Mouse (Mus musculus) left cerebral cortex, postnatal 4 days (tissue): ENCODE measurements around the gene Hspb7. TPM values are rescaled to one million over a fixed set of nuclear protein-coding genes. Genes with fewer than 3 reads are reported as not detected.
A peak's percentile ranks its signal among the peaks of the same experiment; 100 is the strongest.

ENCODE experiments used
- DNase-seq: peaks from one replicate; pipeline ENCODE4 v3.0.0-alpha.2; 2022
- intact Hi-C: fragments of 180-260 bp; cut with DNase I; formaldehyde crosslinking; loops from one replicate; pipeline ENCODE4 v1.15.1; 2025
- total RNA-seq, 2 experiments: library from RNA; stranded (reverse); gene quantifications; 2 replicates each; pipeline ENCODE4 v1.2.3; 2021

Hspb7 gene
- total RNA-seq, 2 experiments from 2014 or later: not detected

DNA sequence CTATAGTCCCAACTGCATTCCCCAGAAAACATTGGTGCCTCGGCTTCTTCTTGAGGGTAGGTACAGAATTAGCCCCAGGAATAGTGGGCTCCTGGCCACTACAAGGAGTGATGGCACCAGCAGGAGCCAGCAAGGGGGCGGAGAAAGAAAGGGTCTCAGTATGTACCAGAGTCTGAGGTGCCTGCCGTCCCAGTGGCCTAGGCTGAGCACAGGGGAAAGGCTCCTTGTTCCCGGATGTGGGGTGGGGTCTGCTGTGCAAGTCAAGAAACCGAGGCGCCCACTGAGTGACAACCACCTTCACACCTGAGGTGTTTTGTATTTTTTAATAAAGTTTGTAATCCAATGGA lies 47.0 kb downstream of the Hspb7 start:
- no peak for DNase-seq
- intact Hi-C loops: no loop called here

DNA sequence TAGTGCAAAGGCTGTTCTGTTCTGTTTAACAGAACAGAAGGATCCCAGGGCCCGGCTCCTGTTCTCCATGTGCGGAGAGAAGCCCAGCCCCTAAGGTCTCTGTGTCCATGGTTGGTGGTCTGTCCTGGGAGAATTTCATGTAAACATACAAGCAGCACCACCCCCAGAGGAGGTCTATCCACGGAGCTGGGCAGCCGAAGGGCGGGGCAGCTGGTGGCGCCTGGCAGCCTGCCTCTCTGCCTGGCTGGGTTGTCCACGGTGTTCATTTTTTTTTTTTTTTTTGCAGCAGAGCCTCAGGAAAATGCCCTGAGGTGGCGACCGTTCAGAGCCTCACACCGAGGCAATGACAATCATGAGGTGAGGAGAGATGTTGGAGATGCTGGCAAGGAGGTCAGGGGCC lies 48.0 kb downstream of the Hspb7 start:
- intact Hi-C loops: no loop called here
- DNase-seq: peak; percentile 61

DNA sequence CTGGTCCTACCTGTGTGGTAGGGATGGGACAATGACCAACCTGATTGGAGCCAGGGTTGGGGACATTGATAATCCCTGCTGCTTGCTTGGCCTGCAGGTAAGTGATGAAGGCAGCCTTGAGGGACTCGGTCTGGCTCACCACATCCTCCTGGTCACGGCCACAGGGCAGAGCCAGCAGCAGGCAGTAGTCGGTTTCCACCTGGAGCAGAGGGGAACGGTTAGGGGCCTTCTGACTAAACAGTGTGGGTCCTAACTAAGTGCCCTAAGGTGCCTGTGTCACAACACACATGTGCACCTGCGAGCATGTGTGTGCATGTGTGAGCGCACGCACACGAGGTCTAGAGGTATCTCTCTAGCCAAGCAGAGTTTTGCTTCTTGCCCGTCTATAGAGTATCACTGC lies 48.8 kb downstream of the Hspb7 start:
- intact Hi-C loops: no loop called here
- no peak for DNase-seq

DNA sequence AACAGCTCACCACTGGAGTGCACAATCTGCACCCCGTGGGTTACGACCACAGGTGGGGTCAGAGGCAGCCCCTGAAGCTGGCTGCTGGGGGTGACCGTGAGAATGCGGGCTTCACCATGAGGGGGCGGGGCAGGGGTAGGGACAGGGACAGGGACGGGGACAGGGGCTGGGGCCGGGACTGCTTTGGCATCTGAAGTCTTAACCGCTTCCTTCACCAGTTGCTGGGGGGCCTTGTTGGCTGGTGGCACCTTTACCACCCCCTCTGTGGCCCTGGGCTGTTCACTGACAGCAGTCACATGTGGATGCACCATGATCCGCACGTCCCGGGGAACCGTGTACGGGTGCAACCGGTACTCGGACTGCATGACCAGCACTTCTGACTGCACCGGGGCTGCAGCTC lies 50.9 kb downstream of the Hspb7 start:
- DNase-seq: no peak
- intact Hi-C loops: no loop called here

DNA sequence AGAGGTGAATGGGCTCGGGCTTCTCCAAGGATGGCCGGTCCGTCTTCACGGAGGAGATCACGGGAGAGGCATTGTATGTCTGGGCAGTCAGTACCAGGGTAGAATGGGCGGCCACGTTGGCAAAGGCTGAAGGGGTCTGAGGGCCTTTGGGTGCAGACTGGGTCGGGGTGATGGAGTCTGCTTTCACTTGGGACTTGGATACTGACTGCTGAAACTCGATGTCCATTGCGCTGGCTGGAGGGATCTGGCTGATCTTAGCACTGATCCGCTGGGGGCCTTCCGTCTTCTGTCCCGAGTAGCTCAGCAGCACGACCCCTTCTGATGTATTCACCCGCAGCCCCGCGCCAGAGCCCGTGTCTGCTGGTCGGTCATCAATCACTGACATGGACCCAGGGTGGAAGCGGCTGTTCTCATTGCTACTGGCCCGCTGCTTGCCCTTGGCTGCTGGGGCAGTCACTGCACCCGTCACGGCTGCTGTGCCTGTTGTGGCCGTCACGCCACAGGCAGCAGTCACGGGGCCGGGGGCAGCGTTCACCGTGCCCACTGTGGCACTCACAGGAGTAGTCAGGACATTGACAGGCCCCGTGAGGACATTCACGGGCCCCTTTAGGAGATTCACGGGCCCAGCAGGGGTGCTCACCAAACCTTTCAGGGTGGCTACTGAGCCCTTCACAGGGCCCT lies 52.2 kb downstream of the Hspb7 start:
- intact Hi-C loops: no loop called here
- DNase-seq: no peak

DNA sequence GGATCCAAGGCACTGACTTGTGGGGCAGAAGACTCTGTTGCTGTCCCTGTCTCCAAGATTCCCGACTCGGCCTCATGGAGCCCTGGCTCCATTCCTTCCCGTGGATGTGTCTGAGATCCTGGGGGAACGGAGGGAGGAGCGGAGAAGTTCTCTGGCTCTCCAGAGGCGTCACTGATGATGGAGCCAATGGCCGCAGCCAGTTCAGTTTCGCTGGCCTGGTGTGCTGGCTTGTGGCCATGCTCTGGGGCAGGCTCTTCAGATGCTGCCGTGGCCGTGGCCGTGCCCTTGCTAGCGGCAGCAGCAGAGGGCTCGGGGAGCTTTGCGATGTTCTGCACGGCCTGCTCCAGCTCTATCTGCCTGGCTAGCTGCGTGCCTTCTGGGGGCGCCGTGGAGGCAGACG lies 53.9 kb downstream of the Hspb7 start:
- intact Hi-C loops: no loop called here
- DNase-seq: no peak

Other genes starting within 250 kb of the Hspb7 start
- 1 to 10 TPM; 4.3 to 5.1 TPM for gene Rsg1, start 206.8 kb upstream of the Hspb7 start, total RNA-seq
- 1 to 10 TPM; 1.8 to 2.4 TPM for gene Arhgef19, start 181.3 kb upstream of the Hspb7 start, total RNA-seq
- gene Epha2, start 119.5 kb upstream of the Hspb7 start, total RNA-seq: 1 to 10 TPM; 1.6 TPM
- 10 to 100 TPM; 32.5 to 35.1 TPM for gene Fam131c, start 52.6 kb upstream of the Hspb7 start, total RNA-seq
- gene Clcnka, start 22.1 kb upstream of the Hspb7 start, total RNA-seq: under 1 TPM in 1 of 2 experiments, not detected in 1; 0.60 TPM
- not detected for gene Clcnkb, start 4.8 kb upstream of the Hspb7 start, total RNA-seq
- 1 to 10 TPM; 1.5 to 1.8 TPM for gene Srarp, start 15.3 kb downstream of the Hspb7 start, total RNA-seq
- gene Zbtb17, start 23.9 kb downstream of the Hspb7 start, total RNA-seq: 10 to 100 TPM; 32.7 to 35.3 TPM
- gene Spen, start 117.8 kb downstream of the Hspb7 start, total RNA-seq: 10 to 100 TPM; 80.6 to 86.1 TPM
- gene Fblim1, start 185.3 kb downstream of the Hspb7 start, total RNA-seq: 10 to 100 TPM; 19.8 to 23.8 TPM
- gene Tmem82, start 197.9 kb downstream of the Hspb7 start, total RNA-seq: under 1 TPM; 0.38 to 0.46 TPM
- 1 to 10 TPM; 1.1 to 1.7 TPM for gene Slc25a34, start 203.0 kb downstream of the Hspb7 start, total RNA-seq
- gene Plekhm2, start 244.1 kb downstream of the Hspb7 start, total RNA-seq: 10 to 100 TPM; 44.1 to 51.1 TPM